Mouse (Mus musculus) CD8-positive naive resting alpha-beta T cell, adult 2 months (primary cell): ENCODE results near the gene 6430548M08Rik.
A peak's percentile ranks its signal among the peaks of the same experiment; 100 is the strongest.

ENCODE experiments used
- DNase-seq, 2 experiments: peaks; one replicate each; pipeline ENCODE4 v3.0.0; 2022; ENCODE audit warnings: low read depth in 2 of 2, low spot score in 2 of 2

The 6430548M08Rik gene

DNA sequence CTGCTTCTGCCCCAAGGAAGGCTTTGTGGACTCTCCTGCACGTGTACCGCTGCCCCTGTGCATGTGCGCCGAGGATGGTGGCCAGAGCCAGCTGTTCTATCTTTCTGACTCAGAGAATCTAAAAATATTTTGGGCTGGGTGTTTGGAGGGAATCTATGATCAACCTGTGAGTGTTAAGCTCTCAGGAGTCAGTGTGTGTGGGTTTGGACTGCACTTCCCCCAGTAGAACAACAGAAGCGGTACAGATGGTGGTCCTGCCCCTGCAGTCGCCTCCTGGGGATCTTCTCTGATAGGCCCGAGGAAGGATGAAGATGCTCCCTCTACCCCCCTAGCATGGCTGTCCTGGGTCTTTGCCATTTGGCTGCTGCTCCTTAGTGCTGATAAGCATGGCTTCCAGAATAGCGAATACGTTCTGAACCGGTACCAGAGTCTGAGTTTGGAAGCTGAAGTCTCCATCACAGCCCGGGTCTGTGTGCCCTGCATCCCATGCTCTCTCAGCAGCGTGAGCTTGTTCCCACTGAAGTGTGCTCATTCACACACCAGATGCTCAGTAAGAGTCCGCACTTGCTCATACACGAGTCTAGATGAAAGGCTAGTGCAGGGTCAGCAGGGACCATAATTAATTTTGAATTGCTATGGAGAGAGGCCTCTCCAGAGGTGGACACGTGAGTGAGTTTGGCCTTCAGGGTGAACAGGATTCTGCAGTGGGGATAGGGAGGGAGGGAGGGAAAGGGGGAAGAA lies 30.1 kb downstream of the 6430548M08Rik start:
- no peak for DNase-seq

DNA sequence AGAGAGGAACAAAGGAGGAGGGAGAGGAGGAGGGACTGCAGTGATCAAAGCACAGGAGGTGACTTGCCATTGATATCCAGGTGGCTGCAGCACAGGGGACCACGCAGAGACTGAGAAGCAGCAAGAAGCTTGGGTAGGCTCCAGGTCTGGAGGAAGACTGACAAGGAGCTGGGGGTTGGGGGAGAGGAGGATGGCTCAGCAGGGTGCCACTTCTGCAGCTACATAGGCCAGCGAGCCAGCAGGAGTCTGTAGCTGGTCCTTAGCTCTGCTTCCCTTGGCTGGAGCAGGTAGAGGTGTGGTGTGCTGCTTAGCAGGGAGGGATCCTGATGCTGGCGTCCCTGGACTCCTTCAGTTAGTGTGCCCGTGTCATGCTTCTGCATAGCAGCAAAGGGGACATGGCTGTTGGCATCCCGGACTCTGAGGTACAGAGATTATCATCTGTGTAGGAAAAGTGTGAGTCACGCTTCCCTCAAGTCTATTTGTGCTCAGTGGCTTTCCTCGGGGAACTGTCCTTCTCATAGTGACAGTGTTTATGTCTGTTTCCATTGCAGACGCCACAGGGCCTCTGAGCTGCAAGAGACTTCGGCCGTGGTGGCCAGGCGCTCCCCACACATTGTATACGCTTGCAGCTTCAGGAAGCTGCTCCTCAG lies 30.8 kb downstream of the 6430548M08Rik start:
- no peak for DNase-seq

DNA sequence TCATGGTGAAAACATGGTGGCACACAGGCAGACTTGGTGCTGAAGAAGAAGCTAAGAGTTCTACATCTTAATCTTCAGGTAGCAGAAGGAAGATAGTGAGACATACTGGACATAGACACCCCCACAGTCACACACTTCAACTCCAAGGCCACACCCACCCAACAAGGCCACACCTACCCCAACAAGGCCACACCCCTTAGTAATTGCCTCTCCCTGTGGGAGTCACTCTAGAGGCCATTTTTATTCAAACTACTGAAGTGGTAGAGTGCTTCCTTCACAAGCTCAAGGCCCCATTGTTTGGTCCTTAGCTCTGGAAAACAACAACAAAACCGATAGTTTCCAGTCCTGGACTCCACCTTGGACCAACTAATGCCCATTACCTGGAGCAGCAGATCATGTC lies 32.1 kb downstream of the 6430548M08Rik start:
- no peak for DNase-seq

DNA sequence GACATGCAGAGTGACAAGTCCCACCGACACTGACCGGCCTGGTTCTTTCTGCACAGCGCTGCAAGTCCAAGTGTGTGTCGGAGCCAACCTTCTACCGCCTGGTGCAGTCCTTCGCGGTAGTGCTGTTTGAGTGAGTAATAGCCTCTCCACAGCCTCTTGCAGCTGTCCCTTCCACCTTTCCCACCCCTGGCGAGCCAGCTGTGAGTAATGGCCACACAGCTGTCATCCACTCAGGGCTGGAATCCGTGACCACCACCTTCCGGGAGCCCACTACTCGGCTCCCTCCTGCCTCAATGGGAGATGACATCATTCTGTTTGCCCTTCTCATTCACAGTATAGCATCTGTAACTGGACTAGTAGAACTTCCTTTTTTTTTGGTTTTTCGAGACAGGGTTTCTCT lies 36.1 kb downstream of the 6430548M08Rik start:
- no peak for DNase-seq

DNA sequence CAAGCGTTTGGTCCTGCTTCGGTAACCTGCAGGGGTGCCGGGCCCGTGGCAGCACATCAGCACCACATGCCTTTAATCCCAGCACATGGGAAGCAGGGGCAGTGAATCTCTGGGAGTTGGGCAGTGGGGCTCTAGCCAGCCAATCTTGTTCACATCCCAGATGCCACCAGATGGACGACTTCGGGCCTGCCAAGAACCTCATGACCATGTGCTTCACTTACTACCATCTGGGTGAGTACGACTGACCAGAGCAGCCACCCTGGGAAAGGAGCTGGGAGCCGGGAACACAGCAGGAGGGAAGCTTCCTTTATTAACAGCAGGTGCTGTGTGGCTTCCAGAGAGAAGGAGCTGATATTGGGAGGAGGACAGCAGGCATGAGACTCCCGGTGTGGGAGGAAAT lies 37.2 kb downstream of the 6430548M08Rik start:
- DNase-seq = no peak

DNA sequence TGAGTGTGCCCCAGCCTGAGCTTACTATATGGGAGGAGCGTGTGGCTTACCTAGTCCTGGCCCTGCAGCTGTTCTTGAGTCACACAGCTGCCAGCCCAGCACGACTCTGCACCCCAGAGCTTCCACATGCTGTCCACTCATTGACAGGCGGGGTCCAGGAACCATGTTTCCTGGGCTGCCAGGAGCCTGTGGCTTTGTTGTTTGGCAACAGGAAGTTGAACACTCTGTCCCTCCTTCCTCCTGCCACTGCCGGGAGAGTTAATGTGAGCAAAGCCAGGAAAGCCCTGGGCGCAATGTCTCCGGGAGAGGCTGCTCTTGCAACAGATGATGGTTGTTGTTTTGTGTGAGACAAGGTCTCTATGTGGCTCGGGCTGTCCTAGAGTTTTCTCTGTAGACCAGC lies 38.7 kb downstream of the 6430548M08Rik start:
- DNase-seq = no peak

DNA sequence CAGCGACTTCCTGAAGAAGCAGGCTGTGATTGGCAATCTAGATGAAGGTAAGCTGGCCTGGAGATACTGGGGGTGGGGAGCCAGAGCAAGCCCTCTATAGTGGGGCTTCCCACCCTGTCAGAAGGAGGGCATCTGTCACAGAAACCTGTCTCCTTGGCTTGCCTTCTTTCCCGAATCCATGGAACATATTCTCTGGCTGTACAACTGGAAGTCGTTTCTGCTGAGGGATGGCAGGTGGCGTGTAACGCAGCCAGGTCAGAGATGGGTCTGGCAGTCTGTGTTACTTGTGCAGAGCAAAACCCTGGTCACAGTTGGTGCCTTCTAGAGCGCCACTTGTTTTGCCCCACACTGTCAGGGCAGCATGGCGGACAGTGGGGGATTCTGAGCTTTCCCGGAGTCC lies 46.4 kb downstream of the 6430548M08Rik start:
- DNase-seq = no peak

DNA sequence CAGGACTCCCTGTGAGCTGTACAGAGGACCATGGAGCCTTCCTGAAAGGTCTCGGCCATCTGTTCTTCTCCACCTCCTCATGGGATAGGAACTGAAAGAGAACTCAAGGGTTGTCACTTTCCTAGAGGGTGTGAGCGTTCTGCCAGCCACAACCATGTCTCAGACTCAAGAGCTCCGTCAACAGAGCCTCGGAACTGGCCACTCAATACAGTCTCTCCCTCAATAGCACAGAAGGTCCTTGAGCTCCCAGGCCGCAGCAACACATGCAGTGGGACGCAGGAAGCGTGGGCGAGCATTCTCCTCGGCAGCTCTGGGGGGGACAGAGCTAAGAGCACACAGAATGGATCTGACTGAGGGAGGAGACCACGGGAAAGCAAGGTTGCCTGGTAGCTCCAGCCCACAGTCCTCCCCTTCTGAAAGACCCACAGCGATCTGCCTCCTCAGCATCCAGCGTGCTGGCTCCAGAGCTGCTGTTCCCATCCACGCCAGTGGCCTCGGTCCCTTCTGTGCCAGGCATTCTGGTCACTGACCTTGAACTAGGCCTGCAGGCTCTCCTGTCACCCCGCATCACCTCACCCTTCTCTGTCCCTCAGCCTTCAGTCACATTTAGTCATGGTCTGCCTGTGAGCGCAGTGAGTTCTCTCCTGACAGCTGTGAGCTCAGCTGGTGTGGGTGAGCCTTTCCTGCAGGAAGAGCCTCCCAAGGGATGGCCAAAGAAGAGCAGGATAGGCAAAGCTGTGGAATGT lies 47.9 kb downstream of the 6430548M08Rik start:
- no peak for DNase-seq

DNA sequence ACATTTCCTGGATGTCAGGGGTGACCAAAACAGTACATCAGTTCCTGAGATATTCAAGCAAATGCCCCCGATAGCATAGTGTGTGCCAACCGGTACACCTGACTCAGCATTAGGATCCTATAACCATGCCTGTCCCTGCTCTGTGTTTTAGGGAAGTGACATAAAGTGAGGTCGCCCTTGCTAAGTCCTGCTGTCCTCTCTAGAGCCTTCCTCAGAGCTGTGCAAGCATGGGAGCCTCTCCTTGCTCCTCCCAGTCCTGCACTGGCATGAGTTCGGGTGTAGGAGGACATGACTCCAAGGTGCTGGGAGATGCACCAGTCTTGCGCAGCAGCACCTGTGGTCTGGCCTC lies 48.4 kb downstream of the 6430548M08Rik start:
- DNase-seq = no peak

DNA sequence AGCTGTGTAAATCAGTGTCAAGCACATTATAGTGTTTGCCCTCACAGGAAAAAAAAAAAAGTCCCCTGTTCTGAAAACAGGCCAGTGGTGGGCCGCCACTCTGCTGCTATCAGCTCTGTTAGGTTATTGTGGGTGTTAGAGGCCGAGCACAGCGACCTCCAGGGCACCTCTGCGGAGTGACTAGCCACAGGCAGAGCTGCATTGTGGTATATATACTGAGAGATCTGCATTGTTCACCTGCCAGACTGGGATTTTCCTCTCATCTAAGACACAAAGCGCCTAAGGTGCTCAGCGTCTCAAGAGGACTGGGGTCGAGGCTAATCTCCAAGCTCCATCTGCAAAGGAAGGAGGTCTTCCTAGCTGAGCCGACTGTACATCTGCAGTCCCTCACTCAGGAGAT lies 49.4 kb downstream of the 6430548M08Rik start:
- no peak for DNase-seq

DNA sequence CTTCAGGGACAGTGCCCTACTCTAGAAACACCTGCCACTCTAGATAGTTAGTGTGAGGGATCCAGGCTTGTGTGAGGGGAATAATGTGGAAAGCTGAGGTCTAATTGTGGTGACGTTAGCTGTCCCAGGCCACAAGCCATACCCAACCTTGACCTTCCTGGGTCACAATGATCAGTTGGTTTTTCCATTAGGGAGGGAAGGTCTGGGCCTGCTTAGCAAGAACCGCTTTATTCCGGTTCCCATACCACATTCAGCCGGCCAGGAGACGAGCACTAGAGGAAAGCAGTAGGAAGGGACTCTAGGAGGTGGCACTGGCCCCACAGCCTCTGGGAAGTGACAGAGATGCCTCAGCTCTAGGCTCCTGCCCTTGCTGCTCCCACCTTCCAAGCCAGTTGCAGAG lies 50.1 kb downstream of the 6430548M08Rik start:
- no peak for DNase-seq

DNA sequence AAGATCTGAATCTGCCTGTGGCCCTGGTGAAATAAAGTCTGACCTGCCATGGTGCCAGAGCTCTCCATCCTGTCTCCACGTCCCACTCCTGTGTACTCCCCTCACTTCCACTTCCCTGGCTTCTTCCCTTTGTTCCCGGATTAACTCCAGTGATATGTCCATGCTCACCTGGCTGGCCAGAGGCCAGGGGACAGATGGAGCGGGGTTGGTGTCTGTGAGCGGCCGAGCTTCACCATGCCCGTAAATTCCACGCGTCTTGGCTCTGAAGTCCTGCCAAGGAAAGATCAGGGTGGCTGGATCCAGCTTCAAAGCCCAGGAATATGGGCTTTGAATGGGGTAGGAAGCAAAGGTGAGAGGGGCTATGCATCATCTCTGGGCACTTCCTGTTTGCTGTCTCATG lies 53.2 kb downstream of the 6430548M08Rik start:
- no peak for DNase-seq

DNA sequence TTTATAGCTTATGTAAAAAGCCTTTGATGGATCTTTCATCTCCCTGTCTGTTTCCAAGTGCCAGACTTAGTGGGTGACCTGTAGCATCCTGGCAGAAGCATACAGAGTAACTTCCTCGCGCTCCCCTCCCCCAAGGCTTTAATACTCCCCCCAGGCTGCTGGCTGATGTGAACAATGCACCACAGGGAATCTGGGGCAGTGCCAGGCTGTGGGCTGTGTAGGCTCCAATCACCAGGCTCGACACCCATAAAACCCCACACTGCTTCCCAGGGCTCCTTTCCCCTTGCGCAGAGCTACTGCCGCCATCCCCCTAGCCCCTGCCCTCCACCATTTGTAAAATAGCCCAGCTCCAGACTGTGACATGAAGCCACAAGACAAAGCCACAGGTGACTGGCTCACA lies 53.9 kb downstream of the 6430548M08Rik start:
- no peak for DNase-seq

DNA sequence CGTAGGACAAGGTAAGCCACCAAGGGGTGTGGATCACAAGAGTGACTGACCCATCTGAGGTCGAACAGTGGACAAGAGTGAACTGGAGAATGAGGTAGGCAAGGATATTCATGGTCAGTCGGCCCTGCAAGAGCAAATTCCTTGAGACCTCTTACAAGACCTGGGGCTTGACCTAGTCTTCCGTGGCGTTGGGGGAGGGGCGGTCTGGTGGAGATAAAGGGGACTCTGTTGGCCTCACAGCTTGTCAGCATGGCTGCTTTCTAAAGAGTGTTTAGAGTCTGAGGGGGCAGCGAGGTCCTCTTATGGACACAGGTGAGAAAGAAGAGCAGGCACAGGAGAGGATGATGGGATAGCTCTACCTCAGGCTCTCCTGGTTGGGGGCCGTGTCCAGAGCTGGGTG lies 55.2 kb downstream of the 6430548M08Rik start:
- no peak for DNase-seq

DNA sequence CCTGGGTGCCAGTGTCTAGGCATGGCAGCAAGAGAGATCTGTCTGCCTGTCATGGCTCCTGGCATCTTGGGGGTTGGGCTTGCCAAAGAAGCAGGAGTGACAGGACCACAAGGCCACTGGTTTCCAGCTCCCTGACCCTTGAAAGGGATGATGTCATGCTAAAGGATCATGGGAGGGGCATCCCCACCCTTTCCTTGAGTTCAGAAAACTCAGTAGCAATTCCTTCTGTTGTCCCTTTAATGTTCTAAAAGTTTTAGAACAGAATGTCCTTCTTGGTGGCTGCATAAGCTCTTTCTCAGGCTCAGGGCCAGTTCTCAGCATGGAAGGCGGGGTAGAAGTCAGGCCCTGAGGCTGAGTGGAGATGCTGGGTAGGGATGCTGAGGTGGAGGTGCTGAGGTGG lies 59.2 kb downstream of the 6430548M08Rik start:
- no peak for DNase-seq

DNA sequence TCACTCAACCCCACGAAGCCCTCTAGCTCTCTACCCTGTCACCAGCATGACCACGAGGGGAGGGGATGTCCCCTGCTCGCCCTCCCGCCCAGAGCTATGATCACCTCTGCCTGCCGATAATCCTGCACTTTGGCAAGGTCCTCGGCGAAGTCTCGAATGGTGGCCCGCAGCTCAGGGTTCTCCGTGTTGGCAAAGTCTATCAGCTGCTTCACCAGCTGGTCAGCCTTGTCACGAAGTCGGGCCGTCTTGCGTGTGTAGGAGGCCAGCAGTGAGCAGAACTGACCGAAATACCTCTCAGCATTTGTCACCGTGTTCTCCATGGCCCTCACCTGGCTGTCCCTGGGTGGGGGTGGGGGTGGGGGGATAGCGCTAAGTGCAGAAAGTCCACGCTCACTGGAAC lies 60.7 kb downstream of the 6430548M08Rik start:
- no peak for DNase-seq

DNA sequence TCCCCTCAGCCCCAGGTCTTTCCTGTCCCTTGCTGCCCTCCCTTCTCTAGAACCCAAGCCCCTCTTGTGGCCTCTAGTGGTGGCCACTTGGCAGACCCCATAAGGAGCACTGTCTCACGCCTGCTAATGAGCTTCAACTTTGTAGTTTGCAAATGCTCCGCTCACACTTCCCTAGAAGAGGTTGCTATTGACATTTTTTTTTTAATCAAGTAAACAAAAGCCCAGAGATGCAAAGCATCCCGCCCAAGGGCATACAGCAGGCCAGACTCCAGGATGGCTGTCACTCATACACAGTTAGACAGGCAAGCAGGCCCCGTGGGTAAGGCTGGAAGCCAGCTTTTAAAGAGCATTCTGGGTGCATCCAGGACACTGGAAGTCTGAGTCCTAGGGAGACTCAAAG lies 62.7 kb downstream of the 6430548M08Rik start:
- no peak for DNase-seq

DNA sequence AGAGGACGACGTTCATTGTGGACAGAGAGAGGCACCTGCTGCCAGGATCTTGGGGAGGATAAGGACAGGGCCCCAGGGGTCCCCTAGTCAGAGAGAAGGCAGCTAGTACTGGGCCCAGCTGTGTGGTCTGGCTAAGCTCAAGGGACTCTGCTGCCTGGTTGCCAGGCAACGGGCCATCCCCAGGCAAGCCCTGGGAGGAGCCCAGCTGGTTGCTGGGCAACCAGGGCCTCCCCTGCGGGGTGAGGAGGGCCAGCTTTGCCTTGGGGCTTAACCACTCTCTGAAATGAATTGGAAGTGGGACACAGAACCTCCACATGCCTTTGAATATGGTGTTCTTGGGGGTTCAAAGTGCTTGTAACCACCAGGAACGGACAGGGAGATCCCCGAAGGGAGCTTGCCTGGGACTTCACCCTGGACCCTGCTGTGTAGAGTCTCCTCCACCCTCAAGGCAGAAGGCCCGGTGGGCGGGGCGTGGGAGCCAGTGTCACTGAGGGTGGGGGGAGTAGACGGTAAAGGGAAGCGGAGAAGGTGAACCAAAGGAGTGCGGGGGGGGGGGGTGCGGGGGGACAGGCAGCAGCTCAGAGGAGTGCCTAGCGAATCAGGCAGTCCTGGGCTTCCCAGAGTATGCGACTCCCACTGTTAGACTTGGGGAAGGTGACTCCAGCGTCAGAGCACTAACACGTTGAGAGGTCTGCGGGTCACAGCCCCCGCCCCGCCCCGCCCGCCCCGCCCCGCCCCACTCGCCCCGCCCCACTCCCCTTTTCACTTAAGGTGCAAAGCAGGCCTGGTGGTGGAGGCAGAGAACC lies 63.6 kb downstream of the 6430548M08Rik start, which contains the start of gene Fam92b:
TSS of gene Fam92b (minus strand) at position 149 of the 806 bp plus-strand sequence.
- DNase-seq = no peak

DNA sequence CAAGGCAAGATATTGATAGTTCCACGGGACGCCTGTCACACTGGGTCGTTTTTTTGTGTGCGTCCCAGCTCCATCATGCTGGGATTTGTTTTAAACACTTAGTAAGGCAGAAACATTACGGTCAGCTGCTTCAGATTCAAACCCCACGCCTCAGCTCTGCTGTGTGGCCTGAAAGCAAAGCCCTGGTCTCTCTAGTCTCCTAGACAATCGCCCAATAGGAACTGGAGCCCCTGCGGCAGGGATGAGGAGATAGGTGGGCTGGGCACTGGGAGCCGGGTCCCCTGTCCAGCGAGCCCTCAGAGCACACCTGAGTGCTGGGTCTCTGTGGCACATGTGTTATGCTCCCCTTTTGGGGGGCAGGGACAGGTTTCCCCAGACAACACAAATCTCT lies 64.2 kb downstream of the 6430548M08Rik start:
- no peak for DNase-seq

DNA sequence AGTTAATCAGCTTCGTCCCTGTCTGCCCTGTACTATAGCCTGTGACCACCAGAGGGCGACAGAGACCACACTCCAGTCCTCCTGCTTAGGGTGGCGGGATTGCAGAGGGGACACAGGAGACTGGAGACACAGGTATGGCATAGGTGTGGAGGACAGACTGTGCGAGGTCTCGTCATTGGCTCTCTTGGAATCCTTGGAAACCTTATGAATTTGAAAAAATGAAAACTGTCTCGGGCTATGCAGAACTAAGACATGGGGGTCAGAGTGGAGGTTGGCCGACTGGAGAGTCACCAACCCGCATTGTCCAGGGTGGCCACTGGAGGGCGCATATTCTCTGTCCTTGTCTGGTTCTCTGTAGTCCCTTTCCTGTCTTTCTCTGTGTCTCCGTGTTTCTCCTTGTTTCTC lies 65.1 kb downstream of the 6430548M08Rik start:
- peak; percentile 73 to 82 for DNase-seq

DNA sequence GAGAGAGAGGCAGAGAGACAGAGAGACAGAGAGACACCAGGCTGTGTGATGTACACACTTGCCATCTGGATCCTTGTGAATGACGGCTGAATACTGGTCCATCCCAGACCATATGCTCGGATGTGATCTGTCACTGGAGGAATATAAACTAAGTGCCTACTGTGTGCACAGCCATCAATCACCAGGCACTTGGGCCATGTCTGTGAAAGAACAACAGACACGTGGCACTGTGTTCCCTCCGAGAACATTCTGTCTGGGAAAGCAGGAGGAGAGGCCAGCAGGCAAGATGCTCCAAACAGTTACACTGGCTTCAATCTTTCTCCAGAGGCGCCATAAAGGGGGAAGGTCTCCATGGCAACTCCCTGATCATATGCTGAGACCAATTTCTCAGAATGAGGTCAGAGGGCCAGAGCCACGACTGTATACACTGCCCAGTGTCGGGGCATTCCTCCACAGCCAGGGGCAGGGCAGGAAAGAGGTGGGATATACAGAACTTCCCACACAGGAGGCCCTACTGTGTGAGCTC lies 66.6 kb downstream of the 6430548M08Rik start:
- no peak for DNase-seq
